Mouse (Mus musculus): ENCODE data around the gene Fadd.

DNA sequence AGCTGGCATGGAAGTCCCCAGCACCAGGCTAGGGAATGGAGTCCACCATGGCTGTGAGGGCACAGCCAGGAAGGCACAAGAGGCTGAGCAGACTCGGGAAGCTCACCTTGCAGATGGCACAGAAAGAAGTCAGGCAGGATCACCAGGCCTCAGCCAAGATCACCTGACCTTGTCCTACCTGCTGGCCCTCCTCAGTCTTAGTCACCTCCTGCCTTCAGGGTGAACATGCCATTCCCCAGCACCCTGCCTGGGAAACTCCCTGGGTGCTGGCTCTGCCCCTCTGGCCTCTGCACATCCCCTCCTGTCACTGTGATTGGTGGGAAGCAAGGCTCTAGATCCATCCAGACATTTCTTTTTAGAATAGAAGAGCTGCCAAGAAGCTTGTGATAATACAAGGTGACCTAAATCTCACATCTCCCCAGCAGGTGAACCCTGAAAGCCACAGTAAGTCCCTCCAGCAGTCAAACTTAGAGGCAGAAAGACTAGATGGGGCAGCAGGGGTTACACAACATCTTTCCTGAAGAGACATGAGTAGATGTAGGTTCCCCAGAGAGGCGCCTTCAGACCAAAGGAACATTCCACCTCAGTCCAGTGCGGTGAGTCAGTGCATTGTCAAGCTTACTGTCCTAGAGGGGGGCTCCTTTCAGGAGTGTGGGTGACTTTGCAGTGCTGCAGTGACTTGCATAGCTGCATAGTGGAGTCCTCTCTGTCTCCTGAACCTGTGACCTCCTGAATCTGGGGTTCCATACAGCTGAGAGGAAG is 15.2 kb downstream of the Fadd start:
- no peak for TF ChIP-seq CTCF (IDR thresholded peaks at IDR 0.05; ENCODE audit: low read depth)
- no peak for TF ChIP-seq EP300 (IDR thresholded peaks at IDR 0.05; ENCODE audit: low read depth)
